Mouse (Mus musculus) layer of hippocampus, adult 9-11 months (tissue): ENCODE results near the gene Col28a1.
"Not testable (repeated sequence)": the region's sequence is repeated elsewhere in the genome, so short reads cannot be mapped to it uniquely, and the experiment has no call there.

Experiments used
- DNase-seq: peaks from one replicate; pipeline ENCODE4 v3.0.0; 2022

Gene Col28a1

GRCm38 (mm10) chr6:7982958-7983645 is 209.3 kb downstream of the Col28a1 start:
- DNase-seq = not testable (repeated sequence)

- DNase-seq = no peak
Measured at GRCm38 (mm10) chr6:7971020-7971760, 221.2 kb downstream of the Col28a1 start.

DNA sequence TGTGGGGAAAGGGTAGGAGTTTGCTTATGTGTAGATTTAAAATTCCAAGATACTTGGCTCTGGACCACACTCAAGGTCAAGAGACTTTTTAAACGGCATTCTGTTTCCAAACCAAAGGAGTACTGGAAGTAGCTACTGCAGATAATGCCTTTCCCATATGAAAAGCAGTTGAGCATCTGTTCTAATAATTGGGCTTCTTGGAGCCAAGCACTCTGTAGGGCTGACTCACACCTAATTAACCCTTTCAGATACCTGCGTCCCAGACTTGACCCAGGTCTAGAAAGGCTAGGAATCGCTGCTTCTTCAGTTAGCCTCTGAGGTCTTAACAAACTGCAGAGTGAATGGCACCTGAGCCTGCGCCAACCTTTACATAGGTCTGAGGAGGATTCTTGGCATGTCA is 223.0 kb downstream of the Col28a1 start:
- no peak for DNase-seq

- no peak for DNase-seq
Measured at GRCm38 (mm10) chr6:7965833-7966522, 226.4 kb downstream of the Col28a1 start.

- DNase-seq = no peak
Measured at GRCm38 (mm10) chr6:7962749-7963148, 229.7 kb downstream of the Col28a1 start.

- no peak for DNase-seq
Measured at GRCm38 (mm10) chr6:7952208-7952607, 240.2 kb downstream of the Col28a1 start.

GRCm38 (mm10) chr6:7951778-7952177 is 240.6 kb downstream of the Col28a1 start:
- DNase-seq = no peak
